Mouse (Mus musculus) limb, embryonic 10.5 days (tissue): ENCODE measurements around the gene Mthfd1. TPM values are rescaled to one million over a fixed set of nuclear protein-coding genes. Genes with fewer than 3 reads are reported as not detected.
"Not testable (repeated sequence)": the region's sequence is repeated elsewhere in the genome, so short reads cannot be mapped to it uniquely, and the experiment has no call there.

Experiments used
- DNase-seq: peaks from one replicate; pipeline ENCODE4 v3.0.0-alpha.2; 2017; ENCODE audit warnings: low spot score
- H3K27ac ChIP-seq: fragments of 300-500 bp; sonication (generic); 2 replicates; pipeline ENCODE4 v1.5.1; 2016; ENCODE audit warnings: mild to moderate bottlenecking
- H3K27me3 ChIP-seq: fragments of 300-500 bp; sonication (generic); 2 replicates; pipeline ENCODE4 v1.6.1; 2016; ENCODE audit warnings: low read depth, mild to moderate bottlenecking; ENCODE audit not compliant: poor library complexity, severe bottlenecking
- H3K36me3 ChIP-seq: fragments of 300-500 bp; sonication (generic); 2 replicates; pipeline ENCODE4 v1.6.1; 2016; ENCODE audit warnings: mild to moderate bottlenecking, moderate library complexity
- H3K4me1 ChIP-seq: fragments of 300-500 bp; sonication (generic); 2 replicates; pipeline ENCODE4 v1.6.1; 2016
- H3K4me3 ChIP-seq: fragments of 300-500 bp; sonication (generic); 2 replicates; pipeline ENCODE4 v1.5.1; 2016; ENCODE audit warnings: mild to moderate bottlenecking, moderate library complexity
- H3K9me3 ChIP-seq: fragments of 300-500 bp; sonication (generic); replicated peaks from 2 replicates; pipeline ENCODE4 v1.6.1; 2016; ENCODE audit warnings: mild to moderate bottlenecking
- WGBS: fragments of 180-500 bp; shearing (Covaris S2); methylation state at CpG from one replicate; pipeline ENCODE4 v1.1.7; 2016; 5-methylcytosine and 5-hydroxymethylcytosine counted together
- polyA plus RNA-seq: library from polyadenylated mRNA; unstranded; fragments of >200 nt; fragmentation: Nextera tagmentation; extraction: Ambion mirVana; gene quantifications from 2 replicates; pipeline ENCODE4 v1.2.1, GENCODE M21; 2016

The Mthfd1 gene
- polyA plus RNA-seq: 100 and 121 TPM in 2 replicates

DNA sequence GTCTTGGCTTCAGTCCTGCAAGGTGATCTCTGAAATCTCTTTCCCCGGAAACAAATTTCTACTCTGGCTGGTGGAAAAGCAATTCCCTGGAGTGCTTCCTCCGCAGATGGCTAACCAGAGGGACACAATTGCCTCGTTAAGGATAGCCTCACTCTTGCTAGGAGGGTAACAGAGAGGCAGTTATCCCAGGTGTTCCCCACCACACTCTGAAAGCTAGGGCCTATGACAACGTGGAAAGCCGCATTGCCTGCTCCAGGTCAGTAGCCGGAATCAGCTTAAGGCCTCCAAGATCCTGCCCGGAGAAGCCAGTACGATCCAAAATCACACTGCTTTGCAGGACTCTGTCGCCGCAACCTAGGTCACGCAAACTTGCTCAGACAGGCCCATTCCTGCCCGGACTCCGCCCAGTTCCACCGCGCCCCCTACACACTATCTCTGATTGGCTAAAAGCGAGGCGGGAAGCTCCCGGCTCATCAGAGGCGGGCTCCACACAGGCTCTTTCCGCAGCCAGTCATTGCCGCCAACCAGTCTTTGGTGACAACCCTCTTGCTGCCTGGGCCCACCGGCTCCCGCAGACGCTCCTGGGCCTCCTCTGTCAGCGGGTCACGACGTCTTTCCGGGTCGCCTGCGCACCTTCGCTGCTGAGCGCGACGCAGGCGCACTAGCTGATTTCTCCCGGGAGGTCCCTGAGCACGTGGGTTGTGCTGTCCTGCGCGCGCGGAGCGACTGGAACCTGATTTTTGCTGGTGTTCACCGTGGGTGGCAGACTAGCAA is at the start of gene Mthfd1:
Gene Mthfd1, plus strand, starts transcription at position 574 of the 774 bp plus-strand sequence.
- no peaks in the 10 kb centered on the region for H3K36me3 ChIP-seq
- DNase-seq: peak; percentile 93
- peaks cover 19% of the 10 kb centered on the region for H3K4me1 ChIP-seq
- H3K27me3 ChIP-seq: no peaks in the 10 kb centered on the region
- 2% methylated on average over 43 of the region's 43 CpGs for WGBS
- H3K4me3 ChIP-seq: peak within 1 kb of the TSS; percentile 77
- peak within 1 kb of the TSS; percentile 91 for H3K27ac ChIP-seq
- H3K9me3 ChIP-seq: no peaks in the 10 kb centered on the region

DNA sequence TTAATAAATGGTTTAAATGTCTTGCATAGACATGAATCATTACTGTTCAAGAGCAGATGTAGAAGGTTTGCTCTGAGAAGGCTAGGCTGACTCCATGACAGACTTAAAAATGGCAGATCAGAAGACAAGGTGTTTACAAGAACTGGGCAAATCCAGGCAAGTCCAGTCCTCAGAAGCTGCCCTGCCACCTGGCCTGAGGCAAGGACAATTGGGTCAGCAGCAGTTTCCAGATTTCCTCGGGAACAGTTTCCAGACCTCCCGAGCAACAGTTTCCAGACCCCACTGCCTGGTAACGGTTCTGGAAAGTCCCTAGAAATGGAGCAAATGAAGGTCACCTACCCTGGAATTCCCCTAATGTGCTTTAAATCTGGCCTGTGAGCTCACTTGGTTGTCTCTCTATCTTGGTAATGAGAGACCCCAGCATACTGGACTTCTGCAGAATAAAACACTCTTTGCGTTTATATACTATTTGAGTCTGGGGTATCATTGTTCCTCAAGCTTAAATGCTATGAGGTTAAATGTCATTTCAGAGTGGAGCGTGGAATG is 45.6 kb upstream of the Mthfd1 start:
- Histone ChIP-seq H3K36me3 (no peaks in the 10 kb centered on the region), H3K27me3 (no peaks in the 10 kb centered on the region), H3K27ac (no peak overlapping the region), H3K4me1 (no peaks in the 10 kb centered on the region), H3K4me3 (no peak overlapping the region), H3K9me3 (no peaks in the 10 kb centered on the region)
- DNase-seq: no peak
- 93% methylated on average over 5 of the region's 5 CpGs for WGBS

DNA sequence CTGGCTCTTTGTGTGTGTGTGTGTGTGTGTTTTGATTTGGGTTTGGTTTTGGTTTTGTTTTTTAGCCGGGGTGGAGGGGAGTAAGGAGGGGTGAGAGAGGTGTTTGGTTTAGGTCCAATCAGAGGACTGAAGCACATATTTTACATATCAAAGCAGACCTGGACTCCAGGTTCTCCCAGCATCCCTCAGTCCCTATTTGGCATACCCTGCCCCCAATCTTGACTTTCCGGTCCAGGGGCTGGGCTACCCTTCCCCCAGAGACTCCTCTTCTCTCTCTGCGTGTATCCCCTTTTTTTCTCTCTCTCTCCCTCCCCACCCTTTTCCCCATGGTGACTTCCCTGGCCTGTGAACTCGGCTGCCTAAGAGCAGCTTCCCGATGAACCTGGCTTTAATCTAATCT is 40.0 kb upstream of the Mthfd1 start:
- Histone ChIP-seq H3K4me3 (no peak overlapping the region), H3K4me1 (peaks cover 11% of the 10 kb centered on the region), H3K9me3 (no peaks in the 10 kb centered on the region), H3K27ac (no peak overlapping the region), H3K36me3 (no peaks in the 10 kb centered on the region), H3K27me3 (no peaks in the 10 kb centered on the region)
- 22% methylated on average over 5 of the region's 5 CpGs for whole genome bisulfite sequencing
- DNase-seq: no peak

DNA sequence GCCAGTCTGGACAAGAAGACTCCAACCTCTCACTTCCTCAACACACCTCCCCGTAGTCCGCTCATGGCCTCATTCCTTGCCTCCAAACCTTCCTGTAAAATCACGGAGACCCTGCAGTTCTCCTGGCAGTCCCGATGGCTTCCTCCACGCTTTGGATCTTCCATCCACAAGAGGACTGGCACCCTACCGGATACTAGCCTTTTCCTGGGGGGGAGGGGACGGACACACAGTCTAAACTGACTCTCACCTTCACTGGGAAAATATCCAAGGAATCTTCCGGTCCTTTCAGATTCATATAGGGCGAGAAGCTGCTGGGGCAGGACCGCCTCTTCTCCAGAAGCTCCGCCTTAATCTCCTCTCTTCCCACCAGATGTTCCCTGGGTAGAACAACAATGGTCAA is 38.4 kb upstream of the Mthfd1 start:
- whole genome bisulfite sequencing: 70% methylated on average over 11 of the region's 11 CpGs
- Histone ChIP-seq H3K27ac (no peak overlapping the region), H3K36me3 (no peaks in the 10 kb centered on the region), H3K9me3 (no peaks in the 10 kb centered on the region), H3K27me3 (no peaks in the 10 kb centered on the region), H3K4me3 (no peak overlapping the region), H3K4me1 (peaks cover 11% of the 10 kb centered on the region)
- no peak for DNase-seq

DNA sequence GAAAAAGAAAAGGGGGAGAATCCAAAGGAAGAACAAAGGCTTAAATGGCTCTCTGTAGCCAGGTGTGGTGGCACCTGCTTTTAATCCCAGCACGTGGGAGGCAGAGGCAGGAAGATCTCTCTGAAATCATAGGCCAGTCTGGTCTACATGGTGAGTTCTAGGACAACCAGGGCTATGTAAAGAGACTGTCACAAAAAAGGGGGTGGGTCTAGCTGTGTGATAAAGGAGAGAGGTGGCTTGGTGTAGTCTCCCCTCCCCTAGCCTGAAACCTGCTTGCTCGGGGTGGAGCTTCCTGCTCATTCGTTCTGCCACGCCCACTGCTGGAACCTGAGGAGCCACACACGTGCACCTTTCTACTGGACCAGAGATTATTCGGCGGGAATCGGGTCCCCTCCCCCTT is 33.0 kb upstream of the Mthfd1 start:
- not testable (repeated sequence) for H3K27ac ChIP-seq, H3K4me3 ChIP-seq, H3K36me3 ChIP-seq, H3K27me3 ChIP-seq, H3K9me3 ChIP-seq, H3K4me1 ChIP-seq, DNase-seq
- 59% methylated on average over 4 of the region's 8 CpGs for WGBS

DNA sequence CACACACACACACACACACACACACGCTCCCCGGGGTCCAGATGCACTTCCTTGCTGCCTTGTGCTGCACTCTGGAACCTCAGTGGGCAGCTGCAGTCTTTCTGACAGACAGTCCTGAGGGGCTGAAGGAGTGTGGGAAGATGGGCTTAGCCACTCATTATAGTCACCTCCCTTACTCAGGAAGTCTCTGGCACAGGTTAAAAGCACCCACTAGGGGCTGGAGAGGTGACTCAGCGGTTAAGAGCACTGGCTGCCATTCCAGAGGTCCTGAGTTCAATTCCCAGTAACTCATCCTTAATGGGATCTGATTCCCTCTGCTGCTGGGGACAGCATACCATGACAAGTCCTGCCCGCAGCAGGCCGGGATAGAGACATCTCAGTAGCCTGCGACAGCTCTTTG is 24.5 kb upstream of the Mthfd1 start:
- Histone ChIP-seq H3K27me3 (peaks cover 7% of the 10 kb centered on the region; the same call in 1 of the 2 replicates), H3K36me3 (no peaks in the 10 kb centered on the region), H3K4me1 (no peaks in the 10 kb centered on the region), H3K4me3 (no peak overlapping the region), H3K9me3 (no peaks in the 10 kb centered on the region), H3K27ac (no peak overlapping the region)
- DNase-seq: no peak
- WGBS: 89% methylated on average over 6 of the region's 6 CpGs

DNA sequence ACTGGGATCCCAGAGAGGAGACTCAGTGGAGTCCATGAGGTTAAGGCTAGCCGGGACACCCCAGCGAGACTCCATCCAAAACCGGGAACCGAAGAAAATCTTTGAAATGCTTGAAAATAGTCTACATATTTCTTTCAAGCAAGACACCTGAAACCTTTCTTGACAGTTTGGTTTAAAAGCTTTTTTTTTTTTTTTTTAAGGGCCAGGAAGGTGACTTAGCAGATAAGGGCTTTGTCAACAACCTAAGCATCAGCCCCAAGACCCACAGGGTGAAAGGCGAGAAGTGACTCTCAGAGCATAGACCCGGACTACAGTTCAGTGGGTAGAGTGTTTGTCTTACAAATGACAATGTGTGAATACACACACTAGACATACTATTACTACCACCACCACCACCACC is 19.8 kb upstream of the Mthfd1 start:
- Histone ChIP-seq H3K27ac (no peak overlapping the region), H3K27me3 (peaks cover under 1% of the 10 kb centered on the region; the same call in 1 of the 2 replicates), H3K36me3 (no peaks in the 10 kb centered on the region), H3K9me3 (no peaks in the 10 kb centered on the region), H3K4me1 (peaks cover 7% of the 10 kb centered on the region), H3K4me3 (no peak overlapping the region)
- WGBS: 94% methylated on average over 6 of the region's 6 CpGs
- no peak for DNase-seq

DNA sequence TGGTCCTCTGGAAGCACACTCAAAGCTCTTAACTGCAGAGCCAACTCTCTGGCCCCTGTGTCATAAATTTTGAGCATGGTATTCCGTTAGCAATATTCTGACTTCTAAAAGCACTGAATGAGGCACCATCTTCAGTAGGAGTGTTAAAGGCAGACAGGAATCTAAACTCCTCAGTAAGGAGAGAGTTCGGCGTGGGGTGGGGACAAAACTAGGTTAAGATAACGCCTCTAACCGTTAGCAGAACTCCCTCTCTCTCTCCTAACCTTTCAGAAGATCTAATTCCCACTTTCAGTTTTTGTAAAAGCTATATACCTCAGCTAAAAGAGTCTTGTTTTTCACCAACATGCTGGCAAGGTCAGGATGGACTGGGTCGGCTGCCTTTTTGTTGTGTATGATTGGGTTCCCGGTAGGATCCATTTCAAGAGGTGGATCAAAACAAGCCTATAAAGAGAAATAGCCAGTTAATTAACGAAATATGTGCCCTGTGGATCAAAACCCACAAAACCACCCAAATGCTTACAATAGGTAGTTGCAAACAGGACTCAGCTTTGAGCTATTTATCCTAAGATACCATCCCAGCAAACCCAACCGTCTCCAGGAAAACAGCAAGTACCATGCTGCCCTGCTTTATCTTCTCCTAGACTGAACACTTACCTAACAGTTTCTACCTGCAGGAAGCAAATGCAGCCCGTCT is 15.8 kb upstream of the Mthfd1 start:
- H3K4me1 ChIP-seq: peaks cover 7% of the 10 kb centered on the region

DNA sequence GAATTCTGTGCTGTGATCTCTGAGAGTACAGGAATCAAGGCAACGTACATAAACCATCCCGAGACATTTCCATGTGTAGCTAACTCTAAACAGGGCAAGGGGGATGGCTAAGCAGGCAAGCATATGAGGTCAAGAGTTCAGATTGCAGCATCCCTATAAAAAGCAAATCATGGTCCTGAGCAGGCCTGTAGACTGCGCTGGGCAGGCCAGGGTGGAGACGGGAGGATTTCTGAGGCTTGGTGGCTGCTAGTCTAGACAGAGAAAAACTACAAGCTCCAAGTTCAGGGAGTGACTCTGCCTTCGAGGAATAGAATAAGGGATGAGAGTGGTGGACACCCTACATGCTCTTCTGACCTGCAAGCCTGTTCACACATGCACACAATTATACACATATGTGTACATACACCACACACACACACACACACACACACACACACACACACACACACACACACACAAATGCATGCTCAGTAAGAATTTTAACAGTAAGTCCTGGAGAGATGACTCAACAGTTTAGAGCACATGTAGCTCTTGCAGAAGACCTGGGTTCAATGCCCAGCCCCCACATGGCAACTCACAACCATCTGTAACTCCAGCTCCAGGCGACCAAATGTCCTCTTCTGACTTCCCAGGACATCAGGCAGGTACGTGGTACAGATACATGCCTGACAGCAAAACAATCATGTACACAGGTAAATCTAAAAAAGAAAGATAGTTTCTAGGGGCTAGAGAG is 15.1 kb upstream of the Mthfd1 start:
- no peak for DNase-seq
- Histone ChIP-seq H3K4me1 (peaks cover 7% of the 10 kb centered on the region), H3K27ac (no peak overlapping the region), H3K4me3 (no peak overlapping the region), H3K36me3 (no peaks in the 10 kb centered on the region), H3K9me3 (no peaks in the 10 kb centered on the region), H3K27me3 (no peaks in the 10 kb centered on the region)
- WGBS: 70% methylated on average over 7 of the region's 7 CpGs

More for the DNA sequence above, 15.8 kb upstream of the Mthfd1 start:
- Histone ChIP-seq H3K27me3 (no peaks in the 10 kb centered on the region), H3K36me3 (no peaks in the 10 kb centered on the region), H3K9me3 (no peaks in the 10 kb centered on the region), H3K27ac (no peak overlapping the region), H3K4me3 (no peak overlapping the region)
- 73% methylated on average over 10 of the region's 10 CpGs for WGBS
- no peak for DNase-seq

DNA sequence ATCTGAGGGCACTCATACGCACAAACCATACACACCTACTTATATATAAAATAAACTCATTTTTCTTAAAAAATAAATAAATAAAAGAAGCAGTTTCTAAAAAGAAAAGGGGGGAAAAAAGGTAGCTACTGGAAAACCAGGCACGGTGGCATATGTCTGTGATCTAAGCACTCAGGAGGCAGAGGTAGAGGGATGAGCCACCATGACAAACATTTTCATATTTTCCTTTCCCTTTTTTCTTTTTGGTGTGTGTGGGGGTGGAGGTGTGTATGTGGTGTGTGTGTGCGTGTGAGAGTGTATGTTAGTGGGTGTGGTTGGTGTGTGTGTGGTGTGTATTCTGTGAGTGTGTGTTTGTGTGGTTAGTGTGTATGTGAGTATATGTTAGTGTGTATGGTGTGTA is 14.4 kb upstream of the Mthfd1 start:
- 86% methylated on average over 3 of the region's 3 CpGs for WGBS

DNA sequence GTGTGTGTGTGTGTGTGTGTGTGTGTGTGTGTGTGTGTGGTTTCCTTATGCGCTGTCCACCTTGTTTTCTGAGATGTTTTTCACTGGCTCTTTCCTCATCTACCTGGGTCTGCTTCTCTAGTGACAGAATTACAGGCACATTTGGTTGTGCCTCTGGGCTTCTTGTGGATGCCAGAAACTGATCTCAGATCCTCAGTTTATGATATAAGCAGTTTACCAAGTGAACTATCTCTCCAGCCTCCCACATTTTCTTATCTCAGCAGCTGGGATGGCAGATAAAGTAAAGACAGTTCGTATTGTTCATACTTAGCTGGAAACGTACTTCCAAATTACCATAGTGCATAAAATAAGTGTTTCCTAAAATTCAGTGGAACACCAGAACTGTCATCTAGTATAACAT is 14.0 kb upstream of the Mthfd1 start:
- DNase-seq: no peak
- 95% methylated on average over 3 of the region's 3 CpGs for WGBS
- no peak overlapping the region for H3K4me3 ChIP-seq
- peaks cover 7% of the 10 kb centered on the region for H3K4me1 ChIP-seq
- no peaks in the 10 kb centered on the region for H3K9me3 ChIP-seq
- H3K36me3 ChIP-seq: no peaks in the 10 kb centered on the region
- H3K27me3 ChIP-seq: no peaks in the 10 kb centered on the region
- no peak overlapping the region for H3K27ac ChIP-seq

More for the DNA sequence above, 14.4 kb upstream of the Mthfd1 start:
- H3K9me3 ChIP-seq: no peaks in the 10 kb centered on the region
- peaks cover 7% of the 10 kb centered on the region for H3K4me1 ChIP-seq
- no peaks in the 10 kb centered on the region for H3K36me3 ChIP-seq
- no peak overlapping the region for H3K27ac ChIP-seq
- no peak for DNase-seq
- no peaks in the 10 kb centered on the region for H3K27me3 ChIP-seq
- H3K4me3 ChIP-seq: no peak overlapping the region

DNA sequence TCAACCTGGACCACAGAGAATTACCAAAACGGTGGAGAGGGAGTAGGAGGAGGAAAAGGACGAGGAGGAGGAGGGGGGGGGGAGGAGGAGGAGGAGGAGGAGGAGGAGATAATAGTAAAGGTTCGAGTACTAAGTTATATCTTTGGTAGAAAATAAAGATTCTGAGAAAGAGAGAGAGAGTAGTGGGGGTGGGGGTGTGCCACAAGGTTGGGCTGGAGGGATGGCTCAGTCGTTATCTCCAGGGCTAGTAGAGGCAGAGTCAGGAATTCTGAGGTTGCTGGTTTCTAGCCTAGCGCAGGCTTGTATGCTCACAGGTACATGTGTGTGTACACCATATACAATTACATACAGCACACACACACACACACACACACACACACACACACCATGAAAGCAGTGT is 13.3 kb upstream of the Mthfd1 start:
- Histone ChIP-seq H3K4me1 (peaks cover 7% of the 10 kb centered on the region), H3K27me3 (no peaks in the 10 kb centered on the region), H3K9me3 (no peaks in the 10 kb centered on the region), H3K36me3 (no peaks in the 10 kb centered on the region), H3K27ac (no peak overlapping the region), H3K4me3 (no peak overlapping the region)
- DNase-seq: no peak
- WGBS: 65% methylated on average over 5 of the region's 5 CpGs

DNA sequence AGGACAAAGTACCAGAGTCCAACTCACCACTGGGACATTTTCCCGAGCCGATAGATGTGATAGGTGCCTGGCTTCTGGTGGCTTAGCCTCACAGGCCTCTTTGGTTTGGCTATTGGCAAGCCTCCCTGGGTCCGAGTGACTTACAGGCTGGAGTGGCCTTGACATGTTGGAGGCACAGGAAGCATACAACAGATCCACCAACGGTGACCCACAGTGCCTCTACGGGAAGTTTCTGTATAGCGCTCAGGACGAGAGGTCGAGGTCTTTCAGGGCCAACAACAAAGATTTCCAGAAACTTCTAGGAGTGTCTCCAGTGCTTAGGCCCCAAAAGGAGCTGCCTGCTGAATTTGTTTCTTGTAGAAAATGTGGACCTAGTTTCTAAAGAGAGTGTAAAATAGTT is 10.1 kb upstream of the Mthfd1 start:
- peaks cover 3% of the 10 kb centered on the region; the same call in 1 of the 2 replicates for H3K4me1 ChIP-seq
- no peak for DNase-seq
- no peak overlapping the region for H3K27ac ChIP-seq
- H3K4me3 ChIP-seq: no peak overlapping the region
- H3K9me3 ChIP-seq: no peaks in the 10 kb centered on the region
- 90% methylated on average over 8 of the region's 8 CpGs for WGBS
- no peaks in the 10 kb centered on the region for H3K36me3 ChIP-seq
- H3K27me3 ChIP-seq: no peaks in the 10 kb centered on the region
